Mouse (Mus musculus) C2C12 (cell line): ENCODE data around the gene Crisp3. TPM values are rescaled to one million over a fixed set of nuclear protein-coding genes. Genes with fewer than 3 reads are reported as not detected.
"Not testable (repeated sequence)": the region's sequence is repeated elsewhere in the genome, so short reads cannot be mapped to it uniquely, and the experiment has no call there.

Experiments used
- H3K27me3 ChIP-seq: one replicate; pipeline ENCODE4 v1.6.1; 2011; ENCODE audit not compliant: control insufficient read depth, insufficient read depth, insufficient read length
- H3K36me3 ChIP-seq: one replicate; pipeline ENCODE4 v1.6.1; 2011; ENCODE audit not compliant: control insufficient read depth, insufficient read depth
- H3K4me3 ChIP-seq: one replicate; pipeline ENCODE4 v1.5.1; 2011; ENCODE audit warnings: mild to moderate bottlenecking, control low read depth; ENCODE audit not compliant: poor library complexity, insufficient read depth, severe bottlenecking
- H3K79me2 ChIP-seq: one replicate; pipeline ENCODE4 v1.6.1; 2011; ENCODE audit not compliant: control insufficient read depth, insufficient read depth
- H3K79me3 ChIP-seq: one replicate; pipeline ENCODE4 v1.6.1; 2011; ENCODE audit warnings: low read depth, control low read depth
- H3ac ChIP-seq: one replicate; pipeline ENCODE3; 2011; ENCODE audit warnings: low read depth; ENCODE audit not compliant: control insufficient read depth, insufficient read length
- CEBPB ChIP-seq: IDR thresholded peaks from one replicate; pipeline ENCODE4 v1.6.1; 2011; ENCODE audit warnings: low read depth, mild to moderate bottlenecking, control low read depth, moderate library complexity
- CTCF ChIP-seq: IDR thresholded peaks from one replicate; pipeline ENCODE4 v1.5.1; 2011; ENCODE audit not compliant: control insufficient read depth, insufficient read depth, insufficient read length
- FOSL1 ChIP-seq: IDR thresholded peaks from one replicate; pipeline ENCODE4 v1.8.0; 2011; ENCODE audit warnings: mild to moderate bottlenecking, low read length; ENCODE audit not compliant: poor library complexity, insufficient read depth, severe bottlenecking
- MAX ChIP-seq: IDR thresholded peaks from one replicate; pipeline ENCODE4 v1.6.1; 2011; ENCODE audit warnings: mild to moderate bottlenecking, control low read depth
- MYOD1 ChIP-seq: IDR thresholded peaks from one replicate; pipeline ENCODE4 v1.6.1; 2011; ENCODE audit warnings: low read depth; ENCODE audit not compliant: control insufficient read depth, insufficient read length
- MYOG ChIP-seq: IDR thresholded peaks from one replicate; pipeline ENCODE4 v1.6.1; 2011; ENCODE audit not compliant: control insufficient read depth, insufficient read length; ENCODE audit errors: extremely low read depth
- USF1 ChIP-seq: IDR thresholded peaks from one replicate; pipeline ENCODE4 v1.6.1; 2011; ENCODE audit warnings: low read depth, mild to moderate bottlenecking, control low read depth, moderate library complexity
- long read RNA-seq, 2 experiments: library from polyadenylated mRNA; unstranded; transcript quantifications; one replicate each; pipeline ENCODE4 v2.0.0; 2019 to 2020
- polyA plus RNA-seq: library from polyadenylated mRNA; unstranded; fragments of >200 nt; fragmentation: generic; extraction: Trizol; gene quantifications from one replicate; pipeline ENCODE4 v1.2.1, GENCODE M21; 2012; ENCODE audit warnings: missing spikeins

Gene Crisp3
- not detected for polyA plus RNA-seq
- long read RNA-seq, experiment 1 = 0 reads
- long read RNA-seq, experiment 2 = 0 reads

GRCm38 (mm10) chr17:40242135-40242534, at the start of gene Crisp3:
TSS of gene Crisp3 (minus strand) at chr17:40242288.
- no peak for TF ChIP-seq USF1
- no peak for TF ChIP-seq FOSL1
- TF ChIP-seq MYOG = no peak
- no peak for TF ChIP-seq MYOD1
- TF ChIP-seq CEBPB = no peak
- no peak for TF ChIP-seq CTCF
- no peak for TF ChIP-seq MAX
- Histone ChIP-seq H3K36me3 (no peaks in the 10 kb centered on the region), H3K79me3 (no peaks in the 10 kb centered on the region)

GRCm38 (mm10) chr17:40285435-40285834, 43.3 kb upstream of the Crisp3 start:
- H3K79me2 ChIP-seq = no peaks in the 10 kb centered on the region
- H3K27me3 ChIP-seq = no peaks in the 10 kb centered on the region
- H3K79me3 ChIP-seq = no peaks in the 10 kb centered on the region
- H3K36me3 ChIP-seq = no peaks in the 10 kb centered on the region
- H3K4me3 ChIP-seq = no peak overlapping the region
- no peak overlapping the region for H3ac ChIP-seq
- TF ChIP-seq MAX = no peak

More at GRCm38 (mm10) chr17:40242135-40242534, at the start of gene Crisp3:
- no peaks in the 10 kb centered on the region for H3K79me2 ChIP-seq
- no peak within 1 kb of the TSS for H3K4me3 ChIP-seq
- no peak within 1 kb of the TSS for H3ac ChIP-seq
- no peaks in the 10 kb centered on the region for H3K27me3 ChIP-seq

- Histone ChIP-seq H3K4me3 (no peak overlapping the region), H3K27me3 (no peaks in the 10 kb centered on the region), H3K36me3 (no peaks in the 10 kb centered on the region), H3K79me2 (no peaks in the 10 kb centered on the region), H3ac (no peak overlapping the region), H3K79me3 (no peaks in the 10 kb centered on the region)
- TF ChIP-seq MAX = no peak
- TF ChIP-seq MYOG = no peak
- no peak for TF ChIP-seq FOSL1
- no peak for TF ChIP-seq USF1
- no peak for TF ChIP-seq CTCF
- no peak for TF ChIP-seq CEBPB
- TF ChIP-seq MYOD1 = no peak
Observed at GRCm38 (mm10) chr17:40275519-40275918, 33.4 kb upstream of the Crisp3 start.

- H3K79me3 ChIP-seq = no peaks in the 10 kb centered on the region
- H3K4me3 ChIP-seq = no peak overlapping the region
- H3K27me3 ChIP-seq = no peaks in the 10 kb centered on the region
- H3K36me3 ChIP-seq = no peaks in the 10 kb centered on the region
- H3K79me2 ChIP-seq = no peaks in the 10 kb centered on the region
- no peak overlapping the region for H3ac ChIP-seq
- no peak for TF ChIP-seq MAX
- no peak for TF ChIP-seq CEBPB
- TF ChIP-seq USF1 = no peak
- TF ChIP-seq MYOD1 = no peak
- no peak for TF ChIP-seq MYOG
- TF ChIP-seq CTCF = no peak
- no peak for TF ChIP-seq FOSL1
Observed at GRCm38 (mm10) chr17:40274906-40275470, 32.9 kb upstream of the Crisp3 start.

GRCm38 (mm10) chr17:40252487-40252886, 10.4 kb upstream of the Crisp3 start:
- no peaks in the 10 kb centered on the region for H3K36me3 ChIP-seq
- H3K4me3 ChIP-seq = no peak overlapping the region
- TF ChIP-seq MYOG (no peak), CTCF (no peak), USF1 (no peak), MYOD1 (no peak), MAX (no peak), FOSL1 (no peak), CEBPB (no peak)
- H3K79me3 ChIP-seq = no peaks in the 10 kb centered on the region
- H3ac ChIP-seq = no peak overlapping the region
- no peaks in the 10 kb centered on the region for H3K79me2 ChIP-seq
- H3K27me3 ChIP-seq = no peaks in the 10 kb centered on the region

GRCm38 (mm10) chr17:40208540-40208939, 33.5 kb downstream of the Crisp3 start, which contains the start of gene Pgk2:
TSS of gene Pgk2 (minus strand) at chr17:40208640.
- TF ChIP-seq MYOG = no peak
- TF ChIP-seq CEBPB = no peak
- no peak for TF ChIP-seq CTCF
- no peak for TF ChIP-seq FOSL1
- TF ChIP-seq MAX = no peak
- TF ChIP-seq MYOD1 = no peak
- TF ChIP-seq USF1 = no peak
- Histone ChIP-seq H3ac (no peak within 1 kb of the TSS), H3K79me2 (no peaks in the 10 kb centered on the region), H3K27me3 (no peaks in the 10 kb centered on the region), H3K36me3 (no peaks in the 10 kb centered on the region), H3K79me3 (no peaks in the 10 kb centered on the region), H3K4me3 (no peak within 1 kb of the TSS)

- H3K27me3 ChIP-seq, H3K36me3 ChIP-seq, H3K79me3 ChIP-seq, H3K79me2 ChIP-seq, H3ac ChIP-seq, H3K4me3 ChIP-seq: not testable (repeated sequence)
Observed at GRCm38 (mm10) chr17:40201803-40202202, 40.3 kb downstream of the Crisp3 start.

GRCm38 (mm10) chr17:40190192-40190591, 51.9 kb downstream of the Crisp3 start:
- not testable (repeated sequence) for H3K36me3 ChIP-seq, H3K79me2 ChIP-seq, H3ac ChIP-seq, H3K4me3 ChIP-seq, H3K27me3 ChIP-seq, H3K79me3 ChIP-seq
